Mouse (Mus musculus) liver, embryonic 11.5 days (tissue): ENCODE measurements around the gene Copb1. TPM values are rescaled to one million over a fixed set of nuclear protein-coding genes. Genes with fewer than 3 reads are reported as not detected.

Experiments
- ATAC-seq: fragments of 200-750 bp; cut with Nextera tagmentation; replicated peaks from 2 replicates; pipeline ENCODE4 v1.8.0; 2017; ENCODE audit warnings: moderate number of reproducible peaks, mild to moderate bottlenecking, moderate TSS enrichment, moderate library complexity; ENCODE audit not compliant: low FRiP score
- DNase-seq: peaks from one replicate; pipeline ENCODE4 v3.0.0-alpha.2; 2017; ENCODE audit warnings: low spot score
- H3K27ac ChIP-seq: fragments of 300-500 bp; sonication (generic); 2 replicates; pipeline ENCODE4 v1.5.1; 2014; ENCODE audit warnings: mild to moderate bottlenecking, low read depth, low read length, control low read depth
- H3K27me3 ChIP-seq: fragments of 300-500 bp; sonication (generic); replicated peaks from 2 replicates; pipeline ENCODE4 v1.6.1; 2014; ENCODE audit warnings: low read length, mixed read lengths; ENCODE audit not compliant: control insufficient read depth, insufficient read depth
- H3K36me3 ChIP-seq: fragments of 300-500 bp; sonication (generic); 2 replicates; pipeline ENCODE4 v1.6.1; 2014; ENCODE audit warnings: mild to moderate bottlenecking, low read length, moderate library complexity, mixed read lengths; ENCODE audit not compliant: control insufficient read depth, insufficient read depth
- H3K4me1 ChIP-seq: fragments of 300-500 bp; sonication (generic); replicated peaks from 2 replicates; pipeline ENCODE4 v1.6.1; 2014; ENCODE audit warnings: low read length, mixed read lengths; ENCODE audit not compliant: control insufficient read depth, insufficient read depth
- H3K4me2 ChIP-seq: fragments of 300-500 bp; sonication (generic); 2 replicates; pipeline ENCODE4 v1.6.1; 2014; ENCODE audit warnings: mild to moderate bottlenecking, control low read depth, moderate library complexity
- H3K4me3 ChIP-seq: fragments of 300-500 bp; sonication (generic); 2 replicates; pipeline ENCODE4 v1.5.1; 2014; ENCODE audit warnings: low read depth, low read length, control low read depth
- H3K9ac ChIP-seq: fragments of 300-500 bp; sonication (generic); 2 replicates; pipeline ENCODE4 v1.6.1; 2014; ENCODE audit warnings: low read depth, low read length, control low read depth
- H3K9me3 ChIP-seq: fragments of 300-500 bp; sonication (generic); 2 replicates; pipeline ENCODE4 v1.6.1; 2016; ENCODE audit warnings: low read length, inconsistent platforms, mixed read lengths; ENCODE audit not compliant: control insufficient read depth
- WGBS: fragments of 180-500 bp; shearing (Covaris S2); extraction: QIAGEN DNeasy Blood & Tissue Kit; methylation state at CpG from one replicate; pipeline ENCODE4 v1.1.7; 2014; 5-methylcytosine and 5-hydroxymethylcytosine counted together
- polyA plus RNA-seq: library from polyadenylated mRNA; unstranded; fragments of >200 nt; fragmentation: Nextera tagmentation; extraction: Ambion mirVana; gene quantifications from 2 replicates; pipeline ENCODE4 v1.2.1, GENCODE M21; 2014

Gene Copb1
- polyA plus RNA-seq, 1 experiment from 2014 or later = 102 TPM

- no peak overlapping the region for H3K4me2 ChIP-seq
- 79% methylated on average over 6 of the region's 6 CpGs for WGBS
- no peak overlapping the region for H3K9ac ChIP-seq
- H3K36me3 ChIP-seq = no peaks in the 10 kb centered on the region
- H3K9me3 ChIP-seq = no peaks in the 10 kb centered on the region
- H3K27ac ChIP-seq = no peak overlapping the region
- ATAC-seq (no peak), DNase-seq (no peak)
- H3K4me1 ChIP-seq = no peaks in the 10 kb centered on the region
- no peak overlapping the region for H3K4me3 ChIP-seq
- H3K27me3 ChIP-seq = no peaks in the 10 kb centered on the region
Observed at GRCm38 (mm10) chr7:114193284-114194067, 61.0 kb downstream of the Copb1 start.

- no peaks in the 10 kb centered on the region for H3K4me1 ChIP-seq
Observed at GRCm38 (mm10) chr7:114192581-114192980, 61.9 kb downstream of the Copb1 start.

GRCm38 (mm10) chr7:114183416-114183815, 71.1 kb downstream of the Copb1 start:
- Histone ChIP-seq H3K36me3 (no peaks in the 10 kb centered on the region), H3K9me3 (no peaks in the 10 kb centered on the region; the same call in 1 of the 2 replicates), H3K27me3 (no peaks in the 10 kb centered on the region), H3K4me3 (no peak overlapping the region), H3K9ac (no peak overlapping the region), H3K27ac (no peak overlapping the region), H3K4me2 (no peak overlapping the region), H3K4me1 (no peaks in the 10 kb centered on the region; the same call in 1 of the 2 replicates)
- ATAC-seq (no peak), DNase-seq (no peak)
- 67% methylated on average over 6 of the region's 6 CpGs for WGBS

More at GRCm38 (mm10) chr7:114192581-114192980, 61.9 kb downstream of the Copb1 start:
- no peaks in the 10 kb centered on the region for H3K9me3 ChIP-seq
- no peaks in the 10 kb centered on the region for H3K27me3 ChIP-seq
- no peak overlapping the region for H3K9ac ChIP-seq
- no peaks in the 10 kb centered on the region for H3K36me3 ChIP-seq
- no peak for DNase-seq
- 49% methylated on average over 3 of the region's 3 CpGs for WGBS
- H3K4me2 ChIP-seq = no peak overlapping the region
- H3K27ac ChIP-seq = no peak overlapping the region
- H3K4me3 ChIP-seq = no peak overlapping the region
- no peak for ATAC-seq

GRCm38 (mm10) chr7:114182708-114183107, 71.8 kb downstream of the Copb1 start:
- Histone ChIP-seq H3K27ac (no peak overlapping the region), H3K4me2 (no peak overlapping the region)

GRCm38 (mm10) chr7:114181391-114181790, 73.1 kb downstream of the Copb1 start:
- no peak overlapping the region for H3K4me2 ChIP-seq
- H3K4me1 ChIP-seq = no peaks in the 10 kb centered on the region; the same call in 1 of the 2 replicates
- WGBS = 32% methylated on average over 5 of the region's 5 CpGs
- DNase-seq (no peak), ATAC-seq (no peak)
- no peak overlapping the region for H3K27ac ChIP-seq
- no peak overlapping the region for H3K9ac ChIP-seq
- H3K27me3 ChIP-seq = no peaks in the 10 kb centered on the region
- no peaks in the 10 kb centered on the region for H3K36me3 ChIP-seq
- H3K9me3 ChIP-seq = no peaks in the 10 kb centered on the region
- no peak overlapping the region for H3K4me3 ChIP-seq

More at GRCm38 (mm10) chr7:114182708-114183107, 71.8 kb downstream of the Copb1 start:
- Histone ChIP-seq H3K9ac (no peak overlapping the region), H3K4me3 (no peak overlapping the region), H3K4me1 (no peaks in the 10 kb centered on the region; the same call in 1 of the 2 replicates), H3K27me3 (no peaks in the 10 kb centered on the region), H3K36me3 (no peaks in the 10 kb centered on the region), H3K9me3 (no peaks in the 10 kb centered on the region; the same call in 1 of the 2 replicates)
- DNase-seq = no peak
- ATAC-seq = no peak
- 79% methylated on average over 3 of the region's 3 CpGs for WGBS

GRCm38 (mm10) chr7:114176588-114176987, 77.9 kb downstream of the Copb1 start:
- no peaks in the 10 kb centered on the region for H3K9me3 ChIP-seq
- no peak overlapping the region for H3K4me3 ChIP-seq

GRCm38 (mm10) chr7:114171354-114172097, 83.0 kb downstream of the Copb1 start:
- no peaks in the 10 kb centered on the region for H3K27me3 ChIP-seq
- H3K4me2 ChIP-seq = no peak overlapping the region
- ATAC-seq (no peak), DNase-seq (no peak)
- H3K36me3 ChIP-seq = no peaks in the 10 kb centered on the region
- peak overlapping the region; percentile 1; the same call in 1 of the 2 replicates for H3K27ac ChIP-seq
- H3K4me3 ChIP-seq = no peak overlapping the region
- 40% methylated on average over 8 of the region's 8 CpGs for WGBS
- no peaks in the 10 kb centered on the region for H3K9me3 ChIP-seq
- no peak overlapping the region for H3K9ac ChIP-seq
- H3K4me1 ChIP-seq = peaks cover 6% of the 10 kb centered on the region; the same call in 1 of the 2 replicates

More at GRCm38 (mm10) chr7:114176588-114176987, 77.9 kb downstream of the Copb1 start:
- H3K9ac ChIP-seq = no peak overlapping the region
- 38% methylated on average over 2 of the region's 2 CpGs for WGBS
- no peaks in the 10 kb centered on the region for H3K36me3 ChIP-seq
- DNase-seq = no peak
- no peak overlapping the region for H3K27ac ChIP-seq
- no peaks in the 10 kb centered on the region for H3K27me3 ChIP-seq
- peak; percentile 57; the same call in 1 of the 2 replicates for ATAC-seq
- no peak overlapping the region for H3K4me2 ChIP-seq
- no peaks in the 10 kb centered on the region for H3K4me1 ChIP-seq

GRCm38 (mm10) chr7:114169996-114170395, 84.5 kb downstream of the Copb1 start:
- DNase-seq = no peak
- Histone ChIP-seq H3K4me2 (no peak overlapping the region), H3K36me3 (no peaks in the 10 kb centered on the region), H3K27me3 (no peaks in the 10 kb centered on the region), H3K4me3 (no peak overlapping the region), H3K9me3 (no peaks in the 10 kb centered on the region), H3K27ac (no peak overlapping the region), H3K9ac (no peak overlapping the region), H3K4me1 (peaks cover 6% of the 10 kb centered on the region; the same call in 1 of the 2 replicates)
- no peak for ATAC-seq
- 87% methylated on average over 4 of the region's 4 CpGs for WGBS
